Mouse (Mus musculus) heart, embryonic 11.5 days (tissue): ENCODE measurements around the gene Qrich1. TPM values are rescaled to one million over a fixed set of nuclear protein-coding genes. Genes with fewer than 3 reads are reported as not detected.

ENCODE experiments used
- ATAC-seq: fragments of 200-750 bp; cut with Nextera tagmentation; replicated peaks from 2 replicates; pipeline ENCODE4 v1.8.0; 2017; ENCODE audit warnings: moderate library complexity; ENCODE audit not compliant: insufficient number of reproducible peaks, low FRiP score, low TSS enrichment
- H3K27ac ChIP-seq: fragments of 300-500 bp; sonication (generic); 2 replicates; pipeline ENCODE4 v1.5.1; 2014; ENCODE audit warnings: mild to moderate bottlenecking, low read depth, low read length
- H3K27me3 ChIP-seq: fragments of 300-500 bp; sonication (generic); 2 replicates; pipeline ENCODE4 v1.6.1; 2014; ENCODE audit warnings: mild to moderate bottlenecking, low read length, mixed read lengths; ENCODE audit not compliant: control insufficient read depth, insufficient read depth
- H3K36me3 ChIP-seq: fragments of 300-500 bp; sonication (generic); 2 replicates; pipeline ENCODE4 v1.6.1; 2014; ENCODE audit warnings: mild to moderate bottlenecking, low read length, moderate library complexity, mixed read lengths; ENCODE audit not compliant: control insufficient read depth, insufficient read depth
- H3K4me1 ChIP-seq: fragments of 300-500 bp; sonication (generic); 2 replicates; pipeline ENCODE4 v1.6.1; 2014; ENCODE audit warnings: low read length; ENCODE audit not compliant: control insufficient read depth, insufficient read depth
- H3K4me2 ChIP-seq: fragments of 300-500 bp; sonication (generic); 2 replicates; pipeline ENCODE4 v1.6.1; 2014; ENCODE audit warnings: mild to moderate bottlenecking, moderate library complexity
- H3K4me3 ChIP-seq: fragments of 300-500 bp; sonication (generic); 2 replicates; pipeline ENCODE4 v1.5.1; 2014; ENCODE audit warnings: low read depth, low read length
- H3K9ac ChIP-seq: fragments of 300-500 bp; sonication (generic); 2 replicates; pipeline ENCODE4 v1.6.1; 2014; ENCODE audit warnings: mild to moderate bottlenecking, low read depth, low read length, moderate library complexity
- H3K9me3 ChIP-seq: fragments of 300-500 bp; sonication (generic); replicated peaks from 2 replicates; pipeline ENCODE4 v1.6.1; 2016; ENCODE audit warnings: low read length; ENCODE audit not compliant: control insufficient read depth
- WGBS: fragments of 180-500 bp; shearing (Covaris S2); extraction: QIAGEN DNeasy Blood & Tissue Kit; methylation state at CpG from one replicate; pipeline ENCODE4 v1.1.7; 2014; ENCODE audit not compliant: insufficient replicate concordance; 5-methylcytosine and 5-hydroxymethylcytosine counted together
- polyA plus RNA-seq: library from polyadenylated mRNA; unstranded; fragments of >200 nt; fragmentation: Nextera tagmentation; extraction: Ambion mirVana; gene quantifications from 2 replicates; pipeline ENCODE4 v1.2.1, GENCODE M21; 2014

The Qrich1 gene
- polyA plus RNA-seq, 1 experiment from 2014 or later = 103 TPM

DNA sequence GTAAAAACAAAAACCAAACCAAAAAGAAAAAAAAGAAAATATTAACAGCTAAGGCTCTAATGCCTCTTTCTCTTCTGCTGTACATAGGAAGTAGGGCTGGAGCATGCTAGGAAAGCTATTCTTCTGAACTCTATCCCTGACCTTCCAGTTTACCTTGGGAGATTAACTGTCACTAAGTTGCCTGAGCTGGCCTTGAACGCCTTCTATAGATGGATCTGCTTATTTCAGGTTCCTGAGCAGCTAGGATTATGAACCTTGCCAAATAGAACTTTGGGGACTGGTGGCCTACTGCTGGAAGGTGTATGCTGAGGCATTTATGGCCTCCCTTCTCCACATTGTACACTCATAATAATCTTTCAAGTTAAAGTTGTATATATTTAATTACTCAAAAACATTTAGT lies 14.3 kb downstream of the Qrich1 start:
- Histone ChIP-seq H3K4me2 (no peak overlapping the region), H3K27me3 (no peaks in the 10 kb centered on the region), H3K9ac (no peak overlapping the region), H3K27ac (no peak overlapping the region), H3K4me1 (no peaks in the 10 kb centered on the region), H3K9me3 (no peaks in the 10 kb centered on the region), H3K4me3 (no peak overlapping the region), H3K36me3 (peaks cover 37% of the 10 kb centered on the region)
- 86% methylated on average over 1 of the region's 1 CpGs for WGBS
- ATAC-seq = no peak

DNA sequence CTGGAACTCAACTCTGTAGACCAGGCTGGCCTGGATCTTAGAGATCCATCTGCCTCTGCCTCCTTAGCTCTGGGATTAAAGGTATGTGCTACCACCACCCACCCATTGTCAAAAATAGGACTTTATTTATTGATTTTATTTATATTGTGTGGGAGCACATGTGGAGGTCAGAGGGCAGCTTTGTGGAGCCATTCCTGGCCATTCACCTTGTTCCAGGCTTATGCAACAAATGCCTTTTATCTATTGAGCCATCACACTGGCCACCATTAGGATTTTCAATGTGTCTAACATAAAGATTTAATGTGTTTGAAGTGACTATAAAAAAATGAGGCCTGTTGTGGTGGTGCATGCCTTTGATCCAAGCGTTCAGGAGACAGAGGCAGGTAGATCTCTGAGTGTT lies 14.9 kb downstream of the Qrich1 start:
- ATAC-seq = no peak
- no peaks in the 10 kb centered on the region for H3K9me3 ChIP-seq

DNA sequence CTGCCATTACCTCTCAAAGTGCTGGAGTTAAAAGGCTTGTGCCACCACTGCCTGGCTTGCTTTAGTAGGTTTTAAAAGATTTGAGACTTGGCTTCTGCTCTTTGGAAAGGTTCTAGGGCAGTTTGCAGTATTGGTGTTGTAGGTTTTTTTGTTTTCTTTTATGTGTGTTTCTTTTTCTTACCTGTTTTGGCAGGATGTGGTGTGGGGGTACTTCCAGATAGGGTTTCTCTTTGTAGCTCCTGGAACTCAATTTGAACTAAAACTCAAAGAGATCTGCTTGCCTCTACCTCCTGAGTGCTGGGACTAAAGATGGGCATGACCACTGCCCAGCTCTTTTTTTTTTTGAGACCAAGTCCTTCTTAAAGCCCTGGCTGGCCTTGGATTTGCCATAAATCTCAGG lies 24.2 kb downstream of the Qrich1 start:
- Histone ChIP-seq H3K9me3 (no peaks in the 10 kb centered on the region), H3K27me3 (no peaks in the 10 kb centered on the region), H3K4me1 (no peaks in the 10 kb centered on the region), H3K9ac (no peak overlapping the region), H3K27ac (no peak overlapping the region), H3K36me3 (peaks cover 53% of the 10 kb centered on the region), H3K4me3 (no peak overlapping the region), H3K4me2 (no peak overlapping the region)
- ATAC-seq = no peak

More for the DNA sequence above, 14.9 kb downstream of the Qrich1 start:
- Histone ChIP-seq H3K9ac (no peak overlapping the region), H3K36me3 (peaks cover 40% of the 10 kb centered on the region), H3K27me3 (no peaks in the 10 kb centered on the region), H3K4me2 (no peak overlapping the region), H3K4me1 (no peaks in the 10 kb centered on the region), H3K27ac (no peak overlapping the region), H3K4me3 (no peak overlapping the region)
- 88% methylated on average over 1 of the region's 1 CpGs for WGBS

DNA sequence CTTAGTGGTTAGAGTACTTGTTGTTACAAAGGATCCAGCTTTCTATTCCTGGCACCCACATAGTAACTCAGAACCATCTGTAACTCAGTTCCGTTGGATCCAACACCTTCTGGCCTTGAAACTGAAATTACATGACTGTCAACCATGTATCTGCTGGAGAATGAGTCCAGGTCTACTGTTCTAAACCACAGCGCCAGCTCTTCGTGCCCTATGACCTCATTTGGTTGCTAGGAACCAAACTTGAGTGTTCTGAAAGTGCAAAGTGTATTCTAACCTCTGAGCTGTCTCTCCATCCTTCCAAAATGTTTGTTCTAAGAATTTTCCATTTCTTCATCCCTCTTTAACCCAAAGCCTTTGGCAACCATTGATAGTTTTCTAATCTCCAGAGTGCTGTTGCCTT lies 29.4 kb downstream of the Qrich1 start:
- ATAC-seq = no peak
- Histone ChIP-seq H3K36me3 (peaks cover 39% of the 10 kb centered on the region), H3K9ac (no peak overlapping the region), H3K27ac (no peak overlapping the region), H3K4me1 (no peaks in the 10 kb centered on the region), H3K4me3 (no peak overlapping the region), H3K27me3 (no peaks in the 10 kb centered on the region), H3K9me3 (no peaks in the 10 kb centered on the region), H3K4me2 (no peak overlapping the region)
- whole genome bisulfite sequencing = 92% methylated on average over 3 of the region's 3 CpGs

DNA sequence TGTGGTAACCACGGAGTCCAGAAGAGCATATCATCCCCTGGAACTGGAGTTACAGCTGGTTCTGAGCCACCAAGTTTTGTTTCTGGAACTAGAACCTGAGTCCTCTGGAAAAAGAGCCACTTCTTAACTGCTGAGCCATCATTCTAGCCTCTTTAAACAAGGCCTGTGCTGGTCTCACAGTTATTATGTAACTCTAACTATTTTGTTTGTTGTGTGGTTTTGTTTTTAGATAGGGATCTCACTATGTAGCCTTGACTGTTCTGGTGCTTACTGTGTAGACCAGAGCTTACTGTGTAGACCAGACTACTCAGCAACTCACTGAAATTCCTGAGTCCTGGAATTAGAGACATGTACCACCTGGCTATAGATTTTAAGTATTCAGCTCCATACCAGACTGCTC lies 30.3 kb downstream of the Qrich1 start:
- no peak overlapping the region for H3K4me2 ChIP-seq
- WGBS = 88% methylated on average over 1 of the region's 1 CpGs
- no peaks in the 10 kb centered on the region for H3K9me3 ChIP-seq
- no peak overlapping the region for H3K9ac ChIP-seq
- ATAC-seq = no peak
- no peak overlapping the region for H3K4me3 ChIP-seq
- no peaks in the 10 kb centered on the region for H3K27me3 ChIP-seq
- H3K4me1 ChIP-seq = no peaks in the 10 kb centered on the region
- H3K36me3 ChIP-seq = peaks cover 37% of the 10 kb centered on the region
- H3K27ac ChIP-seq = no peak overlapping the region

DNA sequence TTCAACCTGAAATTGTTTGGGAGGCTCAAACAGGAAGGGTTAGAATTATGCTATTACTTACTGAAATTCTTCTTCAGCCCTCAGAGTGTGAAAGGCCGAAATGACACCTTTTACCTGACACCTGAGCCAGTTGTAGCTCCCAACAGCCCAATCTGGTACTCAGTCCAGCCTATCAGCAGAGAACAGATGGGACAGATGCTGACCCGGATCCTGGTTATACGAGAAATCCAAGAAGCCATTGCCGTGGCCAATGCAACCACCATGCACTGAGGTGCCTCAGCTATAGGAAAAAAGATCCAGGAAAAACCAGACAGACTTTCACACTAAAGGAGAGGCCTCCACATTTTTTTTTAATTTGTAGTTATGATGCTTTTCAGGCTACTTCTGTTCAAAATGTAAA lies 42.6 kb downstream of the Qrich1 start:
- no peak overlapping the region for H3K9ac ChIP-seq

DNA sequence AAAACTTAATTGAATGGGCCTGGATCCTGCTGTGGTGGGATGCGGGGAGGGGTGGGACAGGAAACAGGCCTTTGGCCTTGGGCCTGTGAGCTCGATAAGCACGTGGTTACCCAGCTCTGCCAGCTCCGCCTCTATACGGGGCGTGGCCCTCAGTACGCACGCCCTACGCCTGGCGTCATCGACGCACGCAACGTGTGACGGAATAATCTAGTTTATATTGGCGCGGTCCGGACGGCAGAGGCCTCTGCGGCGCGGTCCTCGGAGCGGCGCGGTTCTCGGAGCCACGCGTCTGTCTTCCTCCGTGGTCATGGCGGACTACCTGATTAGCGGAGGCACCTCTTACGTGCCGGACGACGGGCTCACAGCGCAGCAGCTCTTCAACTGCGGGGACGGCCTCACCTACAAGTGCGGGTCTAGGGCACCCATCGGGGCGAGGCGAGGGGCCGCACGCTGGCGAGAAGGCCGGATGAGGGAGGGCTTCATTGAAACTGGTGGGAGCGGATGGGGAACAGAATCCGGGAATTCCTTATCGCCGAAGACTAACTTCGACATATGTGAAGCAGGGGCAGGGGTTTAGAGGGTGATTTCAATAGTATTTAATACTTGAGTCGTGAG lies 43.7 kb downstream of the Qrich1 start, which contains the start of gene Impdh2:
Gene Impdh2, plus strand, starts transcription at position 60 of the 615 bp plus-strand sequence.
- peak within 1 kb of the TSS; percentile 69 for H3K27ac ChIP-seq
- H3K4me1 ChIP-seq = peaks cover 9% of the 10 kb centered on the region
- under 1% methylated on average over 52 of the region's 53 CpGs for WGBS
- H3K27me3 ChIP-seq = no peaks in the 10 kb centered on the region
- H3K9ac ChIP-seq = peak within 1 kb of the TSS; percentile 80
- peak; percentile 97 for ATAC-seq
- H3K36me3 ChIP-seq = peaks cover 46% of the 10 kb centered on the region
- peak within 1 kb of the TSS; percentile 58 for H3K4me3 ChIP-seq
- peak within 1 kb of the TSS; percentile 84 for H3K4me2 ChIP-seq
- no peaks in the 10 kb centered on the region for H3K9me3 ChIP-seq

More for the DNA sequence above, 42.6 kb downstream of the Qrich1 start:
- WGBS = 82% methylated on average over 4 of the region's 4 CpGs
- Histone ChIP-seq H3K9me3 (no peaks in the 10 kb centered on the region), H3K36me3 (peaks cover 44% of the 10 kb centered on the region), H3K4me2 (no peak overlapping the region), H3K4me3 (no peak overlapping the region), H3K27me3 (no peaks in the 10 kb centered on the region), H3K27ac (no peak overlapping the region), H3K4me1 (peaks cover 9% of the 10 kb centered on the region)
- no peak for ATAC-seq

DNA sequence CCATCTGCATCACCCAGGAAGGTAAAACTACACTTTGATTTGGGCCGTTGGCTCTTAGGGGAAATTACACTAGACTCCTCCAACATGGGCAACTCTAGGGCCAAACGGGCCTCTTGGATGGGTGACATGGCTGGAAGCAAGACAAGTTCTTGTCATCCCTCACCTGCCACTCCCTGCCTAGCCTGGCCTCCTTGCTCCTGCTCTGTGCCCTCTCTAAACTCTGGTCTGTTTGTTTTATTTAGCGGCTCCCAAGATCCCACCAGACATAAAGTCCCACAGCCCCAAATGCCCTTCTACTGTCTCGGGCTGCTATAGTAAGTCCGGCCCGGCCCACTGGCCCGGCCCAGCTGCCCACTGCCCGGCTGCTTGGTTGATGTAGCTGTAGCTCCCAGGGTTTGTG lies 47.1 kb downstream of the Qrich1 start:
- Histone ChIP-seq H3K36me3 (peaks cover 25% of the 10 kb centered on the region), H3K27ac (no peak overlapping the region), H3K4me2 (no peak overlapping the region), H3K9me3 (no peaks in the 10 kb centered on the region), H3K27me3 (no peaks in the 10 kb centered on the region), H3K9ac (no peak overlapping the region), H3K4me1 (peaks cover 26% of the 10 kb centered on the region), H3K4me3 (no peak overlapping the region)
- no peak for ATAC-seq
- 87% methylated on average over 8 of the region's 8 CpGs for WGBS

DNA sequence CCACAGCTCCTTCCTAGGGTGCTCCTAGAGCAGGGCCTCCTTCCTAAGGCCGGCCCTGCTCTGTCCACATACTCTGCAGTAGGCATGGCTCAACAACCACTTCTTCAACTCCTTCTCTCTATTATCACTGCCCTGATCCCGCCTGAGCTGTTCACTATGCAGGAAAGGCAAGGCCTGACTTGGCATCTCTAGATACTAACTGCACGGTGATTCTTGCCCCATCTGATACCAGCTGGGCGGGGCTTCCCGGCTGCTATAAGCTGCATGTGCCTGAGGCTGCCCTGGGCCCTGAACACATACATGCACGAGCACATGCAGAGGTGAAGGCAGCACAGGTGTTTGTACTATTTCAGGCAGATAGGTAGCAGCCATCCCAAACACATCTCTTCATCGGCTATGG lies 47.5 kb downstream of the Qrich1 start:
- H3K9me3 ChIP-seq = no peaks in the 10 kb centered on the region
- no peak overlapping the region for H3K4me3 ChIP-seq
- WGBS = 77% methylated on average over 7 of the region's 7 CpGs
- no peak overlapping the region for H3K4me2 ChIP-seq
- H3K27me3 ChIP-seq = no peaks in the 10 kb centered on the region
- peaks cover 23% of the 10 kb centered on the region for H3K36me3 ChIP-seq
- peaks cover 30% of the 10 kb centered on the region for H3K4me1 ChIP-seq
- H3K9ac ChIP-seq = no peak overlapping the region
- ATAC-seq = no peak
- no peak overlapping the region for H3K27ac ChIP-seq
